In the genomic region with DNA sequence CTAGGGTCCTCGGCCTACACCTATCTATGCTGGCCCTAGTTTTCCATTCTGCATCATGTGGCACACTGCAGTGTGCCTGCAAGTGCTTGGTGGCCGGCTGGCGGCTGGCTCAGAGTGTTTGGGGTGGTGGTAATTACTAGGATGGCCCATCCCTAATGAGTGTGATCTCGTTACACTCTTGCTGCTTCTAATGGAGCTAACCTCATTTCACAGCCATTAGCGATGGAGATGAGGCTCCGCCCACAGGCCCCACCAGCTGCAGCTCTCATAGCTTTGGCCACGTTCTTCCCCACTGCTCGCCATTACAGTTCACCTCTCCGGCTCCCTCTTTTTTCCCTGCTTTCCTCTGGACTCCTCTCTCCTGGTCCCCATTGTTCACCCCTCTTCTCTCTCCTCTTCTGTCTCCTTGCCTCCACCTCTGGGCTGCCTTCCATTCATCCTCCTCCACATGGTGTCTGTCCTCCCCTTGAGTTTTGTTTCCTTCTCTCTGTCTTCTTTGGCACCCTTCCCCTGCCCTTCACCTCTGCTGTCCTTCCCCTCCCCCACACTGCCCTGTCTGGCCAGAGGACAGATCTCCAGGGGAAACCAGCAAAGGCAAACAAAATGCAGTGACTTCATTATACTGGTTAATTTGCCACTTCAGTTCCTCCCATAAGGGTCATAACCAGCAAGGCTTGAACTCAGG, we compare ENCODE assay signal across 10 mouse cellular contexts. TPM values are rescaled to one million over a fixed set of nuclear protein-coding genes. Genes with fewer than 3 reads are reported as not detected.
A peak's percentile ranks its signal among the peaks of the same experiment; 100 is the strongest.
DNase-seq lines count a peak whose midpoint lies in the region; ATAC-seq and TF ChIP-seq lines count a peak whose summit lies in the region.
"Had no signal": no experiment of that assay in that cellular context is flagged by ENCODE, and none has a peak within 500 bp of the region (broad histone marks: within the 10 kb centered on the region; RNA-seq: fewer than 3 reads in every experiment).

No protein-coding gene starts in this region.

- no peaks in the 10 kb centered on the region for H3K27me3 ChIP-seq in intestine, embryonic 15.5 days (replicated peaks)
- H3K27me3 ChIP-seq in intestine, postnatal 0 days (replicated peaks; ENCODE audit: control insufficient read depth, insufficient read depth, low read length), result no peaks in the 10 kb centered on the region
- no peaks in the 10 kb centered on the region for H3K27me3 ChIP-seq in hindbrain, embryonic 13.5 days
- H3K27me3 ChIP-seq in liver, embryonic 15.5 days, result peaks cover 10% of the 10 kb centered on the region
- H3K27me3 ChIP-seq: embryonic facial prominence, embryonic 13.5 days had no signal

- H3K36me3 ChIP-seq in intestine, embryonic 15.5 days, result no peaks in the 10 kb centered on the region
- no peaks in the 10 kb centered on the region for H3K36me3 ChIP-seq in intestine, postnatal 0 days (ENCODE audit: control insufficient read depth, insufficient read depth)
- H3K36me3 ChIP-seq in hindbrain, embryonic 13.5 days, result 0 out of 2 replicates have a peak, but pooled peaks cover 3% of the 10 kb centered on the region
- no peaks in the 10 kb centered on the region for H3K36me3 ChIP-seq in liver, embryonic 15.5 days (replicated peaks)
- H3K36me3 ChIP-seq: embryonic facial prominence, embryonic 13.5 days had no signal

- TF ChIP-seq CTCF in intestine, postnatal 0 days (IDR thresholded peaks at IDR 0.05; ENCODE audit: low read depth), result no peak

- peak; percentile 53 for DNase-seq in Muller cell, postnatal 12 days (ENCODE audit: inconsistent ontology term)
- no peak for DNase-seq in lung, postnatal 36 days
- DNase-seq in thymus, postnatal 0 days (ENCODE audit: low spot score), result no peak
- DNase-seq: heart, postnatal 36 days had no signal

- WGBS in intestine, embryonic 15.5 days, result 51% methylated on average over 9 of the region's 9 CpGs
- WGBS in intestine, postnatal 0 days, result 69% methylated on average over 9 of the region's 9 CpGs
- 24% methylated on average over 9 of the region's 9 CpGs for WGBS in hindbrain, embryonic 13.5 days
- WGBS in liver, embryonic 15.5 days (ENCODE audit: insufficient replicate concordance), result 59% methylated on average over 9 of the region's 9 CpGs

- no peak overlapping the region for H3K27ac ChIP-seq in intestine, embryonic 15.5 days
- no peak overlapping the region for H3K27ac ChIP-seq in intestine, postnatal 0 days (ENCODE audit: low read depth, low read length)
- peak overlapping the region; percentile 86 for H3K27ac ChIP-seq in hindbrain, embryonic 13.5 days
- H3K27ac ChIP-seq in liver, embryonic 15.5 days (replicated peaks), result no peak overlapping the region
- H3K27ac ChIP-seq: embryonic facial prominence, embryonic 13.5 days had no signal

- peak; percentile 30; the same call in 1 of the 2 replicates for ATAC-seq in intestine, embryonic 15.5 days
- ATAC-seq in intestine, postnatal 0 days, result no peak
- peak; percentile 38 for ATAC-seq in hindbrain, embryonic 13.5 days (ENCODE audit: low FRiP score)
- peak; percentile 28; the same call in 1 of the 2 replicates for ATAC-seq in liver, embryonic 15.5 days (ENCODE audit: insufficient read depth)
- no peak for ATAC-seq in erythroblast, adult 5-6 weeks (replicated peaks; ENCODE audit: low FRiP score, poor library complexity, severe bottlenecking)

- H3K9me3 ChIP-seq in intestine, embryonic 15.5 days, result no peaks in the 10 kb centered on the region
- no peaks in the 10 kb centered on the region for H3K9me3 ChIP-seq in intestine, postnatal 0 days (ENCODE audit: control insufficient read depth)
- H3K9me3 ChIP-seq in hindbrain, embryonic 13.5 days, result no peaks in the 10 kb centered on the region
- no peaks in the 10 kb centered on the region for H3K9me3 ChIP-seq in liver, embryonic 15.5 days (replicated peaks)
- H3K9me3 ChIP-seq: embryonic facial prominence, embryonic 13.5 days had no signal

- H3K4me1 ChIP-seq in intestine, embryonic 15.5 days (replicated peaks), result 0 out of 2 replicates have a peak, but pooled peaks cover 6% of the 10 kb centered on the region
- no peaks in the 10 kb centered on the region for H3K4me1 ChIP-seq in intestine, postnatal 0 days (replicated peaks; ENCODE audit: control insufficient read depth, insufficient read depth, low read length)
- peaks cover 82% of the 10 kb centered on the region for H3K4me1 ChIP-seq in hindbrain, embryonic 13.5 days (replicated peaks)
- H3K4me1 ChIP-seq in liver, embryonic 15.5 days (replicated peaks), result peaks cover 17% of the 10 kb centered on the region

- H3K4me3 ChIP-seq in intestine, embryonic 15.5 days (replicated peaks), result no peak overlapping the region
- no peak overlapping the region for H3K4me3 ChIP-seq in intestine, postnatal 0 days (ENCODE audit: low read depth, low read length)
- H3K4me3 ChIP-seq in hindbrain, embryonic 13.5 days, result no peak overlapping the region
- H3K4me3 ChIP-seq in liver, embryonic 15.5 days (replicated peaks), result no peak overlapping the region
- H3K4me3 ChIP-seq: embryonic facial prominence, embryonic 13.5 days had no signal

- H3K4me2 ChIP-seq in intestine, embryonic 15.5 days (replicated peaks), result no peak overlapping the region
- no peak overlapping the region for H3K4me2 ChIP-seq in intestine, postnatal 0 days (replicated peaks; ENCODE audit: low read depth)
- peak overlapping the region; percentile 25 for H3K4me2 ChIP-seq in hindbrain, embryonic 13.5 days
- no peak overlapping the region for H3K4me2 ChIP-seq in liver, embryonic 15.5 days
- H3K4me2 ChIP-seq: embryonic facial prominence, embryonic 13.5 days had no signal

- no peak overlapping the region for H3K9ac ChIP-seq in intestine, embryonic 15.5 days
- H3K9ac ChIP-seq in intestine, postnatal 0 days (ENCODE audit: low read depth, low read length), result no peak overlapping the region
- peak overlapping the region; percentile 44; the same call in 1 of the 2 replicates for H3K9ac ChIP-seq in hindbrain, embryonic 13.5 days
- no peak overlapping the region for H3K9ac ChIP-seq in liver, embryonic 15.5 days
- H3K9ac ChIP-seq: embryonic facial prominence, embryonic 13.5 days had no signal

RNA-seq across cellular contexts. Expression of a gene that starts 6.7 kb away (rescaled TPM):
- 3.8 and 4.4 TPM in 2 replicates for polyA plus RNA-seq in intestine, embryonic 15.5 days (2015; fragmentation: Nextera tagmentation; extraction: Ambion mirVana)
- 0.87 and 1.1 TPM in 2 replicates for polyA plus RNA-seq in intestine, postnatal 0 days (2015; fragmentation: Nextera tagmentation; extraction: Ambion mirVana)
- 29.4 and 31.9 TPM in 2 replicates for polyA plus RNA-seq in hindbrain, embryonic 13.5 days (2015; fragmentation: Nextera tagmentation; extraction: Ambion mirVana)
- 1.2 and 1.6 TPM in 2 replicates for polyA plus RNA-seq in liver, embryonic 15.5 days (2015; fragmentation: Nextera tagmentation; extraction: Ambion mirVana)
- polyA plus RNA-seq in thymus, postnatal 0 days (2015; fragmentation: Nextera tagmentation; extraction: Ambion mirVana), result 1.1 and 1.5 TPM in 2 replicates
- total RNA-seq in erythroblast, adult 5-6 weeks (2015; ENCODE audit: low replicate concordance), result 1.3 and 1.7 TPM in 2 replicates
- total RNA-seq in erythroblast, adult 5-6 weeks (2017; ENCODE audit: low replicate concordance), result 0.34 and 0.42 TPM in 2 replicates

RNA-seq across cellular contexts. Expression of a gene that starts 9.1 kb away (rescaled TPM):
- polyA plus RNA-seq in intestine, embryonic 15.5 days (2015; fragmentation: Nextera tagmentation; extraction: Ambion mirVana), result 19.0 and 19.4 TPM in 2 replicates
- 7.5 and 8.8 TPM in 2 replicates for polyA plus RNA-seq in intestine, postnatal 0 days (2015; fragmentation: Nextera tagmentation; extraction: Ambion mirVana)
- polyA plus RNA-seq in hindbrain, embryonic 13.5 days (2015; fragmentation: Nextera tagmentation; extraction: Ambion mirVana), result 29.8 and 30.7 TPM in 2 replicates
- 4.4 and 6.2 TPM in 2 replicates for polyA plus RNA-seq in liver, embryonic 15.5 days (2015; fragmentation: Nextera tagmentation; extraction: Ambion mirVana)
- 9.8 and 10.3 TPM in 2 replicates for polyA plus RNA-seq in thymus, postnatal 0 days (2015; fragmentation: Nextera tagmentation; extraction: Ambion mirVana)
- total RNA-seq in erythroblast, adult 5-6 weeks (2015; ENCODE audit: low replicate concordance), result 0.19 and 1.7 TPM in 2 replicates
- total RNA-seq in erythroblast, adult 5-6 weeks (2017; ENCODE audit: low replicate concordance), result 1.4 and 1.6 TPM in 2 replicates

RNA-seq across cellular contexts. Expression of a gene that starts 20.9 kb away (rescaled TPM):
- polyA plus RNA-seq in intestine, embryonic 15.5 days (2015; fragmentation: Nextera tagmentation; extraction: Ambion mirVana), result 71.9 and 73.9 TPM in 2 replicates
- polyA plus RNA-seq in intestine, postnatal 0 days (2015; fragmentation: Nextera tagmentation; extraction: Ambion mirVana), result 75.3 and 81.5 TPM in 2 replicates
- polyA plus RNA-seq in hindbrain, embryonic 13.5 days (2015; fragmentation: Nextera tagmentation; extraction: Ambion mirVana), result 6.5 and 6.6 TPM in 2 replicates
- 16.3 and 17.4 TPM in 2 replicates for polyA plus RNA-seq in liver, embryonic 15.5 days (2015; fragmentation: Nextera tagmentation; extraction: Ambion mirVana)
- 32.0 and 38.3 TPM in 2 replicates for polyA plus RNA-seq in thymus, postnatal 0 days (2015; fragmentation: Nextera tagmentation; extraction: Ambion mirVana)
- total RNA-seq in erythroblast, adult 5-6 weeks (2015; ENCODE audit: low replicate concordance), result 1.7 and 5.9 TPM in 2 replicates
- 2.5 and 3.7 TPM in 2 replicates for total RNA-seq in erythroblast, adult 5-6 weeks (2017; ENCODE audit: low replicate concordance)

RNA-seq across cellular contexts. Expression of a gene that starts 31.3 kb away (rescaled TPM):
- 1.6 and 1.7 TPM in 2 replicates for polyA plus RNA-seq in intestine, embryonic 15.5 days (2015; fragmentation: Nextera tagmentation; extraction: Ambion mirVana)
- 0.90 and 0.93 TPM in 2 replicates for polyA plus RNA-seq in intestine, postnatal 0 days (2015; fragmentation: Nextera tagmentation; extraction: Ambion mirVana)
- polyA plus RNA-seq in hindbrain, embryonic 13.5 days (2015; fragmentation: Nextera tagmentation; extraction: Ambion mirVana), result 22.2 and 22.6 TPM in 2 replicates
- polyA plus RNA-seq in liver, embryonic 15.5 days (2015; fragmentation: Nextera tagmentation; extraction: Ambion mirVana), result 0.02 TPM in 1 of 2 replicates, not detected in the other
- polyA plus RNA-seq in thymus, postnatal 0 days (2015; fragmentation: Nextera tagmentation; extraction: Ambion mirVana), result 0.09 TPM in 2 replicates
- not detected in 2 replicates for total RNA-seq in erythroblast, adult 5-6 weeks (2015; ENCODE audit: low replicate concordance)
- not detected in 2 replicates for total RNA-seq in erythroblast, adult 5-6 weeks (2017; ENCODE audit: low replicate concordance)

Comparison
In these comparisons a context has a peak if more than half of its experiments do, and no peak if none do; other contexts are left out.
1. ATAC-seq: peak in intestine, embryonic 15.5 days (single experiment), hindbrain, embryonic 13.5 days (single experiment) and liver, embryonic 15.5 days (single experiment); none in intestine, postnatal 0 days (single experiment) and erythroblast, adult 5-6 weeks (single experiment).